Mouse (Mus musculus) kidney, postnatal 14 days (tissue): Measurements from ENCODE around the gene Ccz1.
A peak's percentile ranks its signal among the peaks of the same experiment; 100 is the strongest.
"Not testable (repeated sequence)": the region's sequence is repeated elsewhere in the genome, so short reads cannot be mapped to it uniquely, and the experiment has no call there.

Experiments used
- DNase-seq: peaks from one replicate; pipeline ENCODE4 v3.0.0; 2022; ENCODE audit warnings: mixed read lengths

Ccz1 gene

DNA sequence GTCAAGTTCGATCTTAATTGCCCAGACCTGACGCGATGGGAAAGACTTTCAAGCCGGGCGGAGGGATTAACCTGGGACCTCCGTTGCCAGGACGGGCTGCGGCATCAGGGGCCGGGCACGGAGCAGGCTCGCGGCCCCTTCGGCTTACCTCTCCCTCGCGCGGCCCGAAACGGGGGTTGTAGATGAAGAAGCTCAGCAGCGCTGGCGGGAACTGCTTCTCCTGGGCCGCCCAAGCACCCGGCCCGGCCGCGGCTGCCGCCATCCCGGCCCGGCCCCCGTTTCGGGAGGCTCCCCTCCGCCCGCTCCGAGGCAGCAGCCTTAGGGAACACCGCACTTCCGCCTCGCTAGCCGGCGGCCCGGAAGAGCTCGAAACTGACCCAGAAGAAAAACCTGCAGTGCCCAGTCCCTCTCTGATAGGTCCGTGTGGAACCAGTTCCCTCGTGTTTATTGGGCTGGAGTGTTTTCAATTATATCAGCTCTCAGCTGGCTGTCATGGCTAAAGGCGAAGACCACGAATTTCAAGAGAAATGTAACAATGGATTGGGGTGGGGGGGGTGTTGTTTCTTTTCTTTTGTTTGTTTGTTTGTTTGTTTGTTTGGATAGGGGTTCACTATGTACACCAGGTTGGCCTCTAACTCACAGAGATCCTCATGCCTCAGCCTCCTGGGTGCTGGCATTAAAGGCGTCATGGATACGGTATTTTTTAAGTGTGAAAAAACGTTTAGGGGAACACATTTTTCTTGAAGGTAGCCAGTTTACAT lies at the start of gene Ccz1:
Gene Ccz1, minus strand, starts transcription at position 327 of the 761 bp plus-strand sequence.
- peak; percentile 87 for DNase-seq

DNA sequence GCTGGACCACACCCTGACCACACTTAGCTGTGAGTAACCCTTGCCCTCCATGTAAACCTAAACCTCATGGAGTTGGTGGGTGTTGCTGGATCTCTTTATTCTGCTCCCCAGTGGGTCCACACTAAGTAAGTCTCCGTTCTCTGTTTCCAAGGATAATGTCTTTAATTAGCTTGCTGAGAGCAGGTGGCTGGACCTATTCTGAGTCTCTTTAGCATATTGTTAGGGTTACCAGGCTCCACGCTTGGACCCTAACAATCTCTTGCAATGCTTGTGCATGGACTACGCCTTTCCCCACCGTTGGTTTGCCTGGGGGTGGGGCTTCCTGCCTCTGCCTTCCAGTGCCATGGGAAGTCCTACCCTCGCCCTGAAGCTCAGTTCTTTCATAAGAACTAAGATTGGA lies 49.4 kb upstream of the Ccz1 start:
- DNase-seq: no peak

DNA sequence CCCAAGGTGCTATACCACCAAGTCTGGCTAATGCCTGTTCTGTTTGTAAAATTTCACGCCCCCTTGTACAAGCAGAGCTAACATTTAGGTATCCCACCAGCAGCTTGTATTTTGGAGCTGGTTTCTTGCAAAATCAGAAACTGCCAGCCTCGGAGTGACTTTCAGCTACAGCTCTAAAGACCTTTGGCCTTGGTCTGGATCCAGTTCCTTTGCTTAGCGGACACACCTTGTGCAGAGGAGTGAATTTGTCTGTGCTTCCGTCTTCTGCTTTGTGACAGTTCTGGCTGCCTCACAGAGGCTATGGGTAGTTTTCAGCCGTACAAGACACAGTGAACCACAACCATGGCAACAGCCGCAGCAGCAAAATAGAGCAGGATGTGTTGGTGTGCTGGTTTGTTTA lies 39.7 kb upstream of the Ccz1 start:
- DNase-seq: peak; percentile 31

- DNase-seq: no peak
Observed at GRCm38 (mm10) chr5:144053450-144053849, 38.8 kb upstream of the Ccz1 start.

GRCm38 (mm10) chr5:144051268-144051667 lies 36.6 kb upstream of the Ccz1 start:
- DNase-seq: no peak

DNA sequence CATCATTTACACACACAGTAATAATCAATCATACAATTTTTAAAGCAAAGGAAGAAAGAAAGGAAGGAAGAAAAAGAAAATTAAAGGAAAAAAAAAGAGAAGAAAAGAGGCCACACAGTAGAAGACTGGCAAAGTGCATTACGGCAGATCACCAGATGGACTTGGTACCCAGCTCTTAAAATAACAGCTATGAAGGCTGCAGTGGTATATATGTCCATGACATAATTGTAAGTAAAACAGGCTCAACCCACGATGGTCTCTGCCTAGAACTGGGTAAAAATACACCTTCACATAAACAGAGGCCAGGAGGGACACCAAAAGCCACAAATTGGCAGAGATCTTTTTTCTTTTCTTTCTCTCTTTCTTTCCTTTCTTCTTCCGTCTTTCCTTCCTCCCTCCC lies 35.2 kb upstream of the Ccz1 start:
- no peak for DNase-seq

- no peak for DNase-seq
Observed at GRCm38 (mm10) chr5:144047324-144047723, 32.6 kb upstream of the Ccz1 start.

DNA sequence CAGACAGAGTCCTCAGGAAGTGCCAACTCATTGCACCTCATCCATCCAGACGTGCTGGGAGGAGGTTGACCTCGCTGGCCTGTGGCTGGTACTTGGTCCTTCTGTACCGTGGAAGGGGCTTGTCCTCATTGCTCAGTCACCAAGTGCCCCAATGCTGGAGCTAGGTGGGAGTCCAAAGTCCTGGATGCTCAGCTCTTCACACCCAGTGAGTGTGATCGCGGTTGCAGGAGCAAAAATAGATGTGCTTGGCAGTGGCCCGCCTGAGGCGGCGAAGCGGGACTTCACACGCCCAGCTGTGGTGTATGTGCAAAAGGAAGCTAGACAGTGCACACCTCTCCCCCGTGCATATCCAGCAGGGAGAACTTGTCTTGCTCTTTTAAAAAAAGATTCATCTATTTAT lies 28.5 kb upstream of the Ccz1 start:
- peak; percentile 39 for DNase-seq

DNA sequence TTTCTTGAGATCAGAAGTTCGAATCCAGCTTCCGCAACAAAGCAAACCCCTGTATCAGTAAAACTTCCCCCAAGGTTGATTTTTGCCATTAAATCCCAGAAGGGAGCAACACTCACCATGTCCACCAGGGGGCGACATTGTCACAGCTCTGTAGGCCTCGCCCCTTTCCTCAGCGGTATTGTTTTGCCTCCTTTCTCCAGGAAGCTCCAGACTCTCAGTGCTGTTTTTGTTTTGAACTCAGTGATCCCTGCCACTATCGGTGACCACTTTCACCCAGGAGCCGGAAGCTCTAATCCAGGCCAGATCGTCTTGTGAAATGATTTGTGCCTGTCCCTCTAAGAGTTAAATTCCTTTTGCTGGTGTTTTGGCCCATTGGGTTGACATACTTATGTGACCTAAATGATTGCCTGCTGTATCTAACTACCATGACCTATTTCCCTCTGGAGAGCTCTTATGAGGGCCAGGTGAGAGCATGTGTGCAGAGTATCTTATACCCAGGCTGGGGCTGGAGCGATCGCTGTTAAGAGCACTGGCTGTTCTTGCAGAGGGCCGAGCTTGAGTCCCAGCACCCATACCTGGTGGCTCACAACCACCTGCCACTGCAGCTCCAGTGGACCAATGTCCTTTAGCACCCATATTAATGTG lies 26.2 kb upstream of the Ccz1 start:
- DNase-seq: peak; percentile 78

GRCm38 (mm10) chr5:144039886-144040285 lies 25.2 kb upstream of the Ccz1 start:
- no peak for DNase-seq

GRCm38 (mm10) chr5:144039156-144039675 lies 24.5 kb upstream of the Ccz1 start:
- DNase-seq: no peak

DNA sequence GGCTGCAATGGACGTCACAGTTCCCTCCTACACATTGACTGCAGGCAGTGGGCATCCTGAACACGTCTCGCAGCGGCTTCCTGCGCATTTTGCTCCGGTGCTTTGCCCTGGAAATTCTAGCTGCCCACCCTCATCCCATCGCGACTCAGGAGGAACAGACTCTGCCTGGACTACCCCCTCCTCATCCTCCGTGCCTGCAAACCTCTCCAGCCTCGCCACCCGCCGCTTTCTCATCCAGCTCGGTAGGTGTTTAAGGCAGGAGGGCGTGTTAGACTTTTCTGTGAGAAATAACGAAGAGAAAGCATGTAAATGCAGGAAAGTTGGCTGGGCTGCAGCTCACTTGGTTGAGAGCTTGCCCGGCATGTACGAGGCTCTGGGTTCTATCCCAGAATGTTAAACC lies 22.3 kb upstream of the Ccz1 start:
- no peak for DNase-seq

GRCm38 (mm10) chr5:144034567-144034966 lies 19.9 kb upstream of the Ccz1 start:
- DNase-seq: no peak

DNA sequence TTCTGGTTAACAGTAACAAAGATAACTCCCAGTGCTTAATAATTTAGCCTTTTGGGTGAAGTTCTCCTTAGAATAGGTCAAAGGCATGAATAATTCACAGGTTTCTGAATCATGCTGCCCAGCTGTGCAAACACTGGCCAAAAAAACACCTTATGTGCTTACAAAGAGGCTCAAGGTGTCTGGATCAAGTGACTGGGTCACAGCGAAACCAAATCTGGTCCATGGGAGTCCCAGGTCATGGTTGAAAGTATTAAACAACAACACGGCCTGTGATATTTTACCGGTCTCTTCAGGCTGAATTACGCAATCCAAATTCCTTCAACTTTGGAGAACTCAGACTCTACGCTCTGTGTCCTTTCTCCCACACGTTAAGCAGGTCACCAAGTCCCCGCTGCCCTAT lies 17.8 kb upstream of the Ccz1 start:
- peak; percentile 10 for DNase-seq

- no peak for DNase-seq
Observed at GRCm38 (mm10) chr5:144026620-144027263, 12.1 kb upstream of the Ccz1 start, which contains the start of gene Ocm. TSS of gene Ocm (minus strand) at chr5:144026670.

- no peak for DNase-seq
Observed at GRCm38 (mm10) chr5:144015845-144016244, 1.2 kb upstream of the Ccz1 start.

DNA sequence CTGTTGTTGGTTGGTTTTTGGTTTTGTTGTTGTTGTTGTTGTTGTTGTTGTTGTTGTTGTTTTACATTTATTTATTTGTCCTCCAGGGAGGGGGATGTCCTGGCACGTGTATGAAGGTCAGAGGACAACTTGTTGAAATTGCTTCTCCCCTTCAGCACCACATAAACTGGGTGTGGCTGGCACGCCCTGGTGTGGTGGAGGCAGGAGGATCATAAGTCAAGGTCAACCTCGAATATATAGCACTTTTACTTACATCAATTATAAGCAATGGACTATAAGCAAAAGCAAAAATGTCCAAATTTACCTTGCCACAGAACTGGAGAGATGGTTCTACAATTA lies 604 bp upstream of the Ccz1 start:
- DNase-seq: no peak

DNA sequence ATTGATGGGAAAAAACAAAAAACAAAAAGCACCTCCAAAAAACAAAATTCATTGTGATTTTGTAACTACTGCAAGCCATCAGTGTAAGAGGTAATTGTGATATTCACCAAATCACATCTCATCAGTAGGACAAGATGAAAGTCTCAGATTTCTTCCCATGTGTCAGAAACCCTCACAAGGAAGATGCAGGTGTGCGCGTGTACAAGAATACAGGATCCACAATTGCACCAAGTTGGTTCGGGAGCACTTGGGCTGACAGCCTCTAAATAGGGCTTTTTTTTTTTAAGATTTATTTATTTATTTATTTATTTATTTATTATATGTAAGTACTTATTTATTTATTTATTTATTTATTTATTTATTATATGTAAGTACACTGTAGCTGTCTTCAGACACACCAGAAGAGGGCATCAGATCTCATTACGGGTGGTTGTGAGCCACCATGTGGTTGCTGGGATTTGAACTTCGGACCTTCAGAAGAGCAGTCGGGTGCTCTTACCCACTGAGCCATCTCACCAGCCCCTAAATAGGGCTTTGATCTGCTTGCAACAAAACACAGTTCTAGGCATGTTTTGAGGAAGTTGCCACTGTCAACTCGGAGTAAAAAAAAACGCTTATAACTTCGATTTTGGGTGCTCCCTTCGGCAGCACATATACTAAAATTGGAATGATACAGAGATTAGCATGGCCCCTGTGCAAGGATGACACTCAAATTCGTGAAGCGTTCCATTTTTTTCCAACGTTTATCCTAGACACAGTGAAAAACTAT lies 1.1 kb downstream of the Ccz1 start:
- not testable (repeated sequence) for DNase-seq

DNA sequence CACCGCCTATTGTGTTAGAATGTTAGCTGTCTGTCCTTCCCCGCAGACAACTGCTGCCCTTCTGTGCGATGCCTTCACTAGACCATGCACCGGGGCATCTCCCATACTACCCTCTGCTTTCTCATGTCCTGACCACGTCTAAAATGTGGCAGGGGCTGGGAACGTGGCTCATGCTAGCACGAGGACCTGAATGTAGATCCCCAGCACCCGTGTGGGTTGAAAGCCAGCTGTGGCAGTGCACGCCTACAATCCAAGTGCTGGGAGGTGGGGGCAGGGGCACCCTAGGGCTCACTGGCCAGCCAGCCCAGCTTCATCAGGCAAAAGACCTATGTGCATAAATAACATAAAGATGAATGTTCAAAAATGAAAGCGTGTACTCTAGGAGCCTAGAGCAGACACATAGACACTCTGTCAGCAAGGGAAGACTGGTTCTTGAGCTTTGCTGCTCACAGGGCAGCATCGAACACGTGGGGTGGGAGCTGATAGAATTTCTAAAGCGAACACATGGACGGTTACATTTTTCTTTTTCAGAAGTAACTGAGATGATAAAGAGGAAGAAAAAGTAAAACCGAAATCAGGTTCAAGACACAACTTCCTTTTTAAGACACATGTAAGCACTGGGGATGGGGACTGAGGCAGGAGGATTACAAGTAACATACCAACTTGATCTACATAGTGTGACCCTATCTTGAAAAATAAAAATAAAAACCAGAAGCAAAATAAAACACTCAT lies 12.1 kb downstream of the Ccz1 start:
- no peak for DNase-seq

DNA sequence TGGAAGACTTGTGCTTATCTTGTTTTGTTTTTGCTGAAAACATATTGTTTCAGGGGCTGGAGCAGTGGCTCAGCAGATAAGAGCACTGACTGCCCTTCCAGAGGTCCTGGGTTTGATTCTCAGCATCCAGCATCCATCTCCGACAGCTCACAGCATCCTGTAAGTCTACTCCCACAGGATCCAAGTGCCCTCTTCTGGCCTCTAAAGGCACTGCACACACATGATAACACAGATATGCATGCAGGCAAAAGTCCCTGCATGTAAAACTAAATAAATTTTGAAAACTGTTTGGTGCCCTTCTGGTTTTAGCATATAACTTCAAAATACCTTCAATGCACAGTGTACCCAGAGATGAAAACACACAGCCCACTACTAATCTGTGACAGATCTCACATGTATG lies 15.3 kb downstream of the Ccz1 start:
- DNase-seq: no peak

DNA sequence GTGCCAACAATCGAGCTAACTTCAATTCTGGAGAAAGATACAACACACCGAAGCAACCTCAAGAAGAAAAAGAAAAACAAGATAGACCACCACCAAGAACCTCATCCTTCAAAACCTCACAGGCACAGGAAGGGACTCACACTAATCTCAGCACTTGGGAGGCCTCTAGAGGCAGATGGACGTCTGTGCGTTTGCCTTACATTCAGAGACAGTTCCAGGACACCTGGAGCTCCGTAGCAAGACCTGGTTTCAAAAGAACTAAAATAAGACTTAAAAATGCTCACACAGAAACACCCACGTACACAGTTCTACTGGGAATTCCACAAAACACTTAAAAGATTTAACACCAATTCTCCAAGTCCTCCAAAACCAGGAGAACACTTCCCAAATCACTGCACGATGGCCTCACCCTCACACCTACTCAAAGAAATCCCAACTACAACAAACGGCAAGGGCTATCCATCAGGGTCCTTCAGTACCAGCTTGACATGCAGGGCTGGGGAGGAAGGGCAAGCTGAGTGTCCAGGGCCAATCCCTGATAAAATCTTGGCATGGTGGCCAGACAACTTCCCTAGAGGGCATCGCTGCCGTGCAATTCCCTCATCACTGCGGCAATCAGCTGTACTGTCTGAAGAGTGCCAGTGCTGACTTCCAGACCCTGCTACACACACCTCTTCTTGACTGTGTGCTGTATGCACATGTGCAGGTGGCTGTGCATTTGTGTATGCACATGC lies 19.9 kb downstream of the Ccz1 start:
- DNase-seq: no peak

- no peak for DNase-seq
Observed at GRCm38 (mm10) chr5:143993849-143994248, 20.8 kb downstream of the Ccz1 start.
